Mouse (Mus musculus): ENCODE results near the gene Tmem72.

GRCm38 (mm10) chr6:116715166-116715565, 1.5 kb downstream of the Tmem72 start:
- TF ChIP-seq CTCF (IDR thresholded peaks at IDR 0.05; ENCODE audit: insufficient read depth, low read length) (no peak), POLR2A (IDR thresholded peaks at IDR 0.05; ENCODE audit: borderline replicate concordance, extremely low read depth, low read depth, low read length) (no peak)
